Mouse (Mus musculus): Measurements from ENCODE around the gene Xpc. TPM values are rescaled to one million over a fixed set of nuclear protein-coding genes. Genes with fewer than 3 reads are reported as not detected.

The Xpc gene
- 12.4 and 17.3 TPM in 2 replicates for polyA plus RNA-seq (2012; rRNA removed)

GRCm38 (mm10) chr6:91515545-91516449, at the start of gene Xpc, which contains the start of gene Lsm3:
TSS of gene Xpc (minus strand) at chr6:91515888.
TSS of gene Lsm3 (plus strand) at chr6:91515928.
- under 1% methylated on average over 79 of the region's 80 CpGs for WGBS
- TF ChIP-seq POLR2A (IDR thresholded peaks at IDR 0.05; ENCODE audit: borderline replicate concordance, extremely low read depth, low read depth, low read length) (peak; percentile 52; the same call in 1 of the 2 replicates), CTCF (IDR thresholded peaks at IDR 0.05; ENCODE audit: insufficient read depth, low read length) (no peak)
- Histone ChIP-seq H3K4me1 (ENCODE audit: control insufficient read depth, insufficient read depth, low read length) (peaks cover 8% of the 10 kb centered on the region), H3K4me3 (replicated peaks; ENCODE audit: extremely low read depth, low read depth, low read length) (peak within 1 kb of the TSS; percentile 86)
- DNase-seq: peak; percentile 99

- TF ChIP-seq CTCF (IDR thresholded peaks at IDR 0.05; ENCODE audit: insufficient read depth, low read length) (no peak), POLR2A (IDR thresholded peaks at IDR 0.05; ENCODE audit: borderline replicate concordance, extremely low read depth, low read depth, low read length) (no peak)
- no peak overlapping the region for H3K4me3 ChIP-seq (replicated peaks; ENCODE audit: extremely low read depth, low read depth, low read length)
- DNase-seq: no peak
- 51% methylated on average over 3 of the region's 3 CpGs for WGBS
- H3K4me1 ChIP-seq (ENCODE audit: control insufficient read depth, insufficient read depth, low read length): peaks cover 3% of the 10 kb centered on the region; the same call in 1 of the 2 replicates
Measured at GRCm38 (mm10) chr6:91563031-91563430, 47.3 kb upstream of the Xpc start.

- WGBS: 97% methylated on average over 3 of the region's 3 CpGs
- DNase-seq: no peak
- TF ChIP-seq CTCF (IDR thresholded peaks at IDR 0.05; ENCODE audit: insufficient read depth, low read length): no peak
- TF ChIP-seq POLR2A (IDR thresholded peaks at IDR 0.05; ENCODE audit: borderline replicate concordance, extremely low read depth, low read depth, low read length): no peak
- H3K4me3 ChIP-seq (replicated peaks; ENCODE audit: extremely low read depth, low read depth, low read length): no peak overlapping the region
- H3K4me1 ChIP-seq (ENCODE audit: control insufficient read depth, insufficient read depth, low read length): no peaks in the 10 kb centered on the region
Measured at GRCm38 (mm10) chr6:91560186-91560585, 44.5 kb upstream of the Xpc start.

- WGBS: 73% methylated on average over 4 of the region's 4 CpGs
- TF ChIP-seq CTCF (IDR thresholded peaks at IDR 0.05; ENCODE audit: insufficient read depth, low read length) (no peak), POLR2A (IDR thresholded peaks at IDR 0.05; ENCODE audit: borderline replicate concordance, extremely low read depth, low read depth, low read length) (no peak)
- no peak for DNase-seq
- no peak overlapping the region for H3K4me3 ChIP-seq (replicated peaks; ENCODE audit: extremely low read depth, low read depth, low read length)
- no peaks in the 10 kb centered on the region for H3K4me1 ChIP-seq (ENCODE audit: control insufficient read depth, insufficient read depth, low read length)
Measured at GRCm38 (mm10) chr6:91559371-91559770, 43.7 kb upstream of the Xpc start.

- Histone ChIP-seq H3K4me1 (ENCODE audit: control insufficient read depth, insufficient read depth, low read length) (no peaks in the 10 kb centered on the region), H3K4me3 (replicated peaks; ENCODE audit: extremely low read depth, low read depth, low read length) (no peak overlapping the region)
- WGBS: 33% methylated on average over 1 of the region's 1 CpGs
- TF ChIP-seq POLR2A (IDR thresholded peaks at IDR 0.05; ENCODE audit: borderline replicate concordance, extremely low read depth, low read depth, low read length) (no peak), CTCF (IDR thresholded peaks at IDR 0.05; ENCODE audit: insufficient read depth, low read length) (no peak)
- no peak for DNase-seq
Measured at GRCm38 (mm10) chr6:91558565-91558964, 42.9 kb upstream of the Xpc start.

- 57% methylated on average over 3 of the region's 3 CpGs for WGBS
- no peak overlapping the region for H3K4me3 ChIP-seq (replicated peaks; ENCODE audit: extremely low read depth, low read depth, low read length)
- no peak for DNase-seq
- TF ChIP-seq CTCF (IDR thresholded peaks at IDR 0.05; ENCODE audit: insufficient read depth, low read length) (no peak), POLR2A (IDR thresholded peaks at IDR 0.05; ENCODE audit: borderline replicate concordance, extremely low read depth, low read depth, low read length) (no peak)
- H3K4me1 ChIP-seq (ENCODE audit: control insufficient read depth, insufficient read depth, low read length): no peaks in the 10 kb centered on the region
Measured at GRCm38 (mm10) chr6:91552693-91553092, 37.0 kb upstream of the Xpc start.

- no peak for DNase-seq
- whole genome bisulfite sequencing: 79% methylated on average over 3 of the region's 3 CpGs
- H3K4me3 ChIP-seq (replicated peaks; ENCODE audit: extremely low read depth, low read depth, low read length): no peak overlapping the region
- TF ChIP-seq POLR2A (IDR thresholded peaks at IDR 0.05; ENCODE audit: borderline replicate concordance, extremely low read depth, low read depth, low read length): no peak
- TF ChIP-seq CTCF (IDR thresholded peaks at IDR 0.05; ENCODE audit: insufficient read depth, low read length): no peak
- no peaks in the 10 kb centered on the region for H3K4me1 ChIP-seq (ENCODE audit: control insufficient read depth, insufficient read depth, low read length)
Measured at GRCm38 (mm10) chr6:91551671-91552070, 36.0 kb upstream of the Xpc start.

GRCm38 (mm10) chr6:91549621-91550020, 33.9 kb upstream of the Xpc start:
- TF ChIP-seq POLR2A (IDR thresholded peaks at IDR 0.05; ENCODE audit: borderline replicate concordance, extremely low read depth, low read depth, low read length): no peak
- no peak for TF ChIP-seq CTCF (IDR thresholded peaks at IDR 0.05; ENCODE audit: insufficient read depth, low read length)
- Histone ChIP-seq H3K4me1 (ENCODE audit: control insufficient read depth, insufficient read depth, low read length) (peaks cover 8% of the 10 kb centered on the region; the same call in 1 of the 2 replicates), H3K4me3 (replicated peaks; ENCODE audit: extremely low read depth, low read depth, low read length) (no peak overlapping the region)
- WGBS: 69% methylated on average over 5 of the region's 5 CpGs
- DNase-seq: peak; percentile 35

GRCm38 (mm10) chr6:91547313-91547712, 31.6 kb upstream of the Xpc start:
- WGBS: 70% methylated on average over 1 of the region's 1 CpGs
- TF ChIP-seq POLR2A (IDR thresholded peaks at IDR 0.05; ENCODE audit: borderline replicate concordance, extremely low read depth, low read depth, low read length): no peak
- TF ChIP-seq CTCF (IDR thresholded peaks at IDR 0.05; ENCODE audit: insufficient read depth, low read length): no peak
- peaks cover 8% of the 10 kb centered on the region; the same call in 1 of the 2 replicates for H3K4me1 ChIP-seq (ENCODE audit: control insufficient read depth, insufficient read depth, low read length)

More at GRCm38 (mm10) chr6:91547313-91547712, 31.6 kb upstream of the Xpc start:
- no peak overlapping the region for H3K4me3 ChIP-seq (replicated peaks; ENCODE audit: extremely low read depth, low read depth, low read length)
- DNase-seq: no peak

All from lung, adult 2 months (tissue).